Mouse (Mus musculus): Measurements from ENCODE around the gene Taf3. TPM values are rescaled to one million over a fixed set of nuclear protein-coding genes. Genes with fewer than 3 reads are reported as not detected.

The Taf3 gene
- polyA plus RNA-seq, 1 experiment from 2014 or later, result 13.9 TPM

DNA sequence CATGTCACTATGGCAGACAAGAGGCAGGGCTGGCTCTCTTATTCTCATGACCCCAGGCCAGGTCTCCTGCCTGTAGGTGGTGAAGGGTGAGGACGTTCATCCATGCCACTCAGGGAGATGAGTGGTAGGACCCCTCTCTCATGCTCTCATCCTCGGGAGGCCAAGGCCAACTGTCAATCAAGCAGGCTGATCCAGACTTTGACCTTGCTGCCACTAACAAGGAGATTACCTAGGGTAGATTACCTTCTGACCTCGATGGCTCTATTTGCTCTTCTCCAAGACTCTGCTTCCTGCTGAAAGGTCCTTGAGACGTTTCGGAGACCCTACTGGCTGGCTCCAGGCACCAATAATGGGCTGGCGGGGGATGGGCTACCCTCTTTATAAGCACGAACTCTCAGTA is 26.1 kb upstream of the Taf3 start:
- no peak for ATAC-seq
- 88% methylated on average over 7 of the region's 7 CpGs for WGBS

DNA sequence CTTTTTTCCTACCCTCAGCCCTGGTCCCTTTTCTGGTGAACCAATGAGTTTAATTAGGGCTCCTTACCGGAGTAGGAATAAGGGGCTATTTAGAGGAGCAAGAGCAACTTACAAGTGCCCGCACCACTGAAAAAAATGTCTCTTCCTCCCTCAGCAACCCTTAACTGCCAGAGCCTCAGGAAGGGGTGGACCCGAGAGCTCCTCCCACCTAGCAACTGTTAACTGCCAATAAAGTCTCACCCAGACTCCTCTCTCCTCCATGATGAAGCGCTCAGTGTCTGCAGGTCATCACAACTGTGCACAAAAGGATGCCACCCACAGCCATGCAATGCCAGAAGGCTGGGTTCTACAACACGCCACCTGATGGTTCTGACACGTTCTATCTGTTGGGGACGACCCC is 23.4 kb upstream of the Taf3 start:
- Histone ChIP-seq H3K9ac (ENCODE audit: low read depth, low read length) (no peak overlapping the region), H3K27ac (ENCODE audit: low read length) (no peak overlapping the region), H3K27me3 (ENCODE audit: control insufficient read depth, insufficient read depth, low read depth, low read length) (no peaks in the 10 kb centered on the region), H3K4me2 (ENCODE audit: low read length) (no peak overlapping the region), H3K4me1 (ENCODE audit: control insufficient read depth, insufficient read depth, low read length) (peaks cover 2% of the 10 kb centered on the region), H3K9me3 (replicated peaks; ENCODE audit: control insufficient read depth, low read length, poor library complexity, severe bottlenecking) (no peaks in the 10 kb centered on the region), H3K4me3 (ENCODE audit: low read depth, low read length) (no peak overlapping the region), H3K36me3 (ENCODE audit: control insufficient read depth, insufficient read depth, low read length) (peaks cover 9% of the 10 kb centered on the region)
- WGBS, result 93% methylated on average over 7 of the region's 7 CpGs
- ATAC-seq, result no peak

More for the DNA sequence above, 26.1 kb upstream of the Taf3 start:
- Histone ChIP-seq H3K4me3 (ENCODE audit: low read depth, low read length) (no peak overlapping the region), H3K27me3 (ENCODE audit: control insufficient read depth, insufficient read depth, low read depth, low read length) (no peaks in the 10 kb centered on the region), H3K27ac (ENCODE audit: low read length) (no peak overlapping the region), H3K36me3 (ENCODE audit: control insufficient read depth, insufficient read depth, low read length) (0 out of 2 replicates have a peak, but pooled peaks cover 2% of the 10 kb centered on the region), H3K4me1 (ENCODE audit: control insufficient read depth, insufficient read depth, low read length) (peaks cover 21% of the 10 kb centered on the region), H3K9me3 (replicated peaks; ENCODE audit: control insufficient read depth, low read length, poor library complexity, severe bottlenecking) (no peaks in the 10 kb centered on the region), H3K4me2 (ENCODE audit: low read length) (no peak overlapping the region), H3K9ac (ENCODE audit: low read depth, low read length) (no peak overlapping the region)

DNA sequence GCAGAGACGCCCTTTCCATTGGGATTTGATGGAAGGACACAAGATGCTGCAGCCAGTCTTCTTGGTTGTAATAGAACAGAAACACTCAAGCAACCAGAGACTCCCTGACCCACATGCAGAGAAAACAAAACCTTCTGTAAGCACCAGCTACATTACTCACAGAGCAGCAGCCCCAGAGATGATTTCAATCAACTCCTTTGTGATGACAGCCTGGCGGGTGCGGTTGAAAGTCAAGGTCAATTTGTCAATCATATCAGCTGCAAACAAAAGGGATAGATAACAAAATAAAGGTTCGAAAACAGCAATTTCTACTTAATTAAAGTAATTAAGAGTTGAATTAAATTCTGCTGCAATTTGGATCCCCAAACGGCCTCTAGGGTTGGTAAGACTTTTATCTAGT is 10.4 kb upstream of the Taf3 start:
- Histone ChIP-seq H3K9me3 (replicated peaks; ENCODE audit: control insufficient read depth, low read length, poor library complexity, severe bottlenecking) (no peaks in the 10 kb centered on the region), H3K4me3 (ENCODE audit: low read depth, low read length) (no peak overlapping the region), H3K9ac (ENCODE audit: low read depth, low read length) (no peak overlapping the region), H3K27me3 (ENCODE audit: control insufficient read depth, insufficient read depth, low read depth, low read length) (no peaks in the 10 kb centered on the region), H3K27ac (ENCODE audit: low read length) (no peak overlapping the region), H3K4me2 (ENCODE audit: low read length) (no peak overlapping the region), H3K4me1 (ENCODE audit: control insufficient read depth, insufficient read depth, low read length) (no peaks in the 10 kb centered on the region), H3K36me3 (ENCODE audit: control insufficient read depth, insufficient read depth, low read length) (peaks cover 37% of the 10 kb centered on the region)
- 86% methylated on average over 5 of the region's 5 CpGs for WGBS
- ATAC-seq, result no peak

DNA sequence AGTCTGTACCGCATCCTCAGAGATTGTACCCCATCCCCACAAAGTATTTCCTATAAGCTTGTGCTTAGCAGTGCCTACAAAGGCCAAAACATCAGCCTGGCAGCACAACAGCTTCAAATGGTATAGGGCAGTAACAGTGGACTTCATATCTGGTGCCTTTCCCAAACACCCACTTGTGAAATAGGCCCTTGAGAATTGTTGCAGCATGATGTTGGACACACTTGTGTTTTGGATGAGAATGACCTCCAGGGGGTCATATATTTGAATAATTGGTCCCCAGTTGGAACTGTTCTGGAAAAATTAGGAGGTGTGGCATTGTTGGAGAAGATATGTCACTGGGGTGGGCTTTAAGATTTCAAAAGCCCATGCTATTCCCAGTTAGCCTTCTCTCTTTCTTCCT is 3.6 kb upstream of the Taf3 start:
- 97% methylated on average over 1 of the region's 1 CpGs for WGBS

GRCm38 (mm10) chr2:10050878-10051277 is 2.5 kb upstream of the Taf3 start:
- Histone ChIP-seq H3K9ac (ENCODE audit: low read depth, low read length) (no peak overlapping the region), H3K9me3 (replicated peaks; ENCODE audit: control insufficient read depth, low read length, poor library complexity, severe bottlenecking) (no peaks in the 10 kb centered on the region), H3K4me3 (ENCODE audit: low read depth, low read length) (no peak overlapping the region), H3K27ac (ENCODE audit: low read length) (no peak overlapping the region), H3K36me3 (ENCODE audit: control insufficient read depth, insufficient read depth, low read length) (peaks cover 15% of the 10 kb centered on the region), H3K4me1 (ENCODE audit: control insufficient read depth, insufficient read depth, low read length) (peaks cover 16% of the 10 kb centered on the region), H3K4me2 (ENCODE audit: low read length) (no peak overlapping the region), H3K27me3 (ENCODE audit: control insufficient read depth, insufficient read depth, low read depth, low read length) (no peaks in the 10 kb centered on the region)
- no peak for ATAC-seq
- 87% methylated on average over 3 of the region's 3 CpGs for WGBS

More for the DNA sequence above, 3.6 kb upstream of the Taf3 start:
- H3K27me3 ChIP-seq (ENCODE audit: control insufficient read depth, insufficient read depth, low read depth, low read length), result no peaks in the 10 kb centered on the region
- H3K9me3 ChIP-seq (replicated peaks; ENCODE audit: control insufficient read depth, low read length, poor library complexity, severe bottlenecking), result no peaks in the 10 kb centered on the region
- H3K27ac ChIP-seq (ENCODE audit: low read length), result no peak overlapping the region
- peaks cover 12% of the 10 kb centered on the region for H3K4me1 ChIP-seq (ENCODE audit: control insufficient read depth, insufficient read depth, low read length)
- no peak overlapping the region for H3K4me3 ChIP-seq (ENCODE audit: low read depth, low read length)
- no peak overlapping the region for H3K4me2 ChIP-seq (ENCODE audit: low read length)
- no peak overlapping the region for H3K9ac ChIP-seq (ENCODE audit: low read depth, low read length)
- no peak for ATAC-seq
- peaks cover 20% of the 10 kb centered on the region for H3K36me3 ChIP-seq (ENCODE audit: control insufficient read depth, insufficient read depth, low read length)

- 11% methylated on average over 10 of the region's 10 CpGs for WGBS
- H3K27ac ChIP-seq (ENCODE audit: low read length), result no peak overlapping the region
- H3K36me3 ChIP-seq (ENCODE audit: control insufficient read depth, insufficient read depth, low read length), result peaks cover 7% of the 10 kb centered on the region
- no peaks in the 10 kb centered on the region for H3K27me3 ChIP-seq (ENCODE audit: control insufficient read depth, insufficient read depth, low read depth, low read length)
- no peak for ATAC-seq
- H3K4me2 ChIP-seq (ENCODE audit: low read length), result peak overlapping the region; percentile 69
- no peaks in the 10 kb centered on the region for H3K9me3 ChIP-seq (replicated peaks; ENCODE audit: control insufficient read depth, low read length, poor library complexity, severe bottlenecking)
- 0 out of 2 replicates have a peak overlapping the region, but pooled peaks have one; percentile 54 for H3K9ac ChIP-seq (ENCODE audit: low read depth, low read length)
- H3K4me3 ChIP-seq (ENCODE audit: low read depth, low read length), result peak overlapping the region; percentile 92
- peaks cover 16% of the 10 kb centered on the region for H3K4me1 ChIP-seq (ENCODE audit: control insufficient read depth, insufficient read depth, low read length)
Measured at GRCm38 (mm10) chr2:10049456-10049855, 1.1 kb upstream of the Taf3 start.

DNA sequence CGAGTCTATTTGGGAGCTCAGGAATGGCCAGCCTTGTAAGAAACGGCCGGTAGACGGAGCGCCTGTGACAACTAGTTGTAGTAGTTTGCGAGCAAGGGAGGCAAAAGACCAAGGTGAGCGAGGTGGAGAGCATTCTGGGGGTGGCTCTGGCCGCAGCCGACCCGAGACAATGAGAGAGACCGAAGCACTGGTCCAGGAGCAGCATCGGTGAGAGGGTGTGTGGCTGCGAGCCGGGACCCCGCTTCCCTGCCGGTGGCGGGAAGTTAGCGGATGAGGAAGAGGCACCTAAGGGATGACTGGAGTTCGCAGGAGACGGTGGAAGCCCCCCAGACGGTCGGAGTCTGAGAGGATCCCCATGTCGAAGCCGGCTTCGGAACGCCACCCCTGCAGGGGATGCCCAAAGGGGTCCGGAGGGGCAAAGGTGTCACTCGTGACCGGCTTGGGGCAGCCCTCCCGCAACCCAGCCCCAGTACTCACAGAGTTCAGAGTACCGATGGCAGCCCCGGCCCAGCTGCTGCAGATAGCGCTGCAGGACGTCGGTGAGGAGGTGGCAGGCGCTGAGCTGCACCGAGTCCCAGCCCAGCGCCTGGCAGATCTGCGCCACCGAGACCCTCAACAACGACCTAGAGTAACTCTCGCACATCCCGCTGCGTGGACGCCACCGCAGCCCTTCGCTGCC is 499 bp downstream of the Taf3 start:
- Histone ChIP-seq H3K4me3 (ENCODE audit: low read depth, low read length) (peak overlapping the region; percentile 92), H3K9me3 (replicated peaks; ENCODE audit: control insufficient read depth, low read length, poor library complexity, severe bottlenecking) (no peaks in the 10 kb centered on the region), H3K9ac (ENCODE audit: low read depth, low read length) (peak overlapping the region; percentile 81), H3K27ac (ENCODE audit: low read length) (peak overlapping the region; percentile 75), H3K4me1 (ENCODE audit: control insufficient read depth, insufficient read depth, low read length) (peaks cover 16% of the 10 kb centered on the region), H3K27me3 (ENCODE audit: control insufficient read depth, insufficient read depth, low read depth, low read length) (no peaks in the 10 kb centered on the region), H3K36me3 (ENCODE audit: control insufficient read depth, insufficient read depth, low read length) (no peaks in the 10 kb centered on the region), H3K4me2 (ENCODE audit: low read length) (peak overlapping the region; percentile 86)
- ATAC-seq, result peak; percentile 85
- whole genome bisulfite sequencing, result under 1% methylated on average over 47 of the region's 47 CpGs

DNA sequence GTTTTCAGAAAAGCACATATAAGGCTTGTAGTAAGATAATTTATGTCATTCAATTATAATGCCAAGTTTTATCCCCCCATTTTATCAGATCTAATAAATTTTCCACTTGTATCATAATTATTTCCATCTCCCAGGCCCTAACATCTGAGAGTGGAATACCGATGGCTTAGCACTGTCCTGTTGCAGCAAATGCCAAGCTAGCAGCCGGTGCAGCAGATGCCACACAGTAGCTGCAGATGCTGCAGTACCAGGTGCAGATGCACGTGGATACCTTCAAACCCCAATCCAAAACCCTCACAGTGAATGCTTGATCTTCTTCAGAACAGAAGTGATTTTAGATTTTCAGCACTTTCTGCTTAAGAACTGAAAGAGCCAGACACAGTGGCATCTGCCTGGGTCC is 13.4 kb downstream of the Taf3 start:
- Histone ChIP-seq H3K4me2 (ENCODE audit: low read length) (no peak overlapping the region), H3K9ac (ENCODE audit: low read depth, low read length) (no peak overlapping the region), H3K4me3 (ENCODE audit: low read depth, low read length) (no peak overlapping the region), H3K4me1 (ENCODE audit: control insufficient read depth, insufficient read depth, low read length) (no peaks in the 10 kb centered on the region), H3K9me3 (replicated peaks; ENCODE audit: control insufficient read depth, low read length, poor library complexity, severe bottlenecking) (no peaks in the 10 kb centered on the region), H3K27ac (ENCODE audit: low read length) (no peak overlapping the region), H3K36me3 (ENCODE audit: control insufficient read depth, insufficient read depth, low read length) (peaks cover 5% of the 10 kb centered on the region; the same call in 1 of the 2 replicates), H3K27me3 (ENCODE audit: control insufficient read depth, insufficient read depth, low read depth, low read length) (no peaks in the 10 kb centered on the region)
- ATAC-seq, result no peak
- WGBS, result 85% methylated on average over 3 of the region's 3 CpGs

GRCm38 (mm10) chr2:10033684-10034083 is 14.7 kb downstream of the Taf3 start:
- Histone ChIP-seq H3K36me3 (ENCODE audit: control insufficient read depth, insufficient read depth, low read length) (no peaks in the 10 kb centered on the region), H3K27ac (ENCODE audit: low read length) (no peak overlapping the region), H3K9me3 (replicated peaks; ENCODE audit: control insufficient read depth, low read length, poor library complexity, severe bottlenecking) (no peaks in the 10 kb centered on the region), H3K4me2 (ENCODE audit: low read length) (no peak overlapping the region), H3K4me1 (ENCODE audit: control insufficient read depth, insufficient read depth, low read length) (no peaks in the 10 kb centered on the region; the same call in 1 of the 2 replicates), H3K9ac (ENCODE audit: low read depth, low read length) (no peak overlapping the region), H3K4me3 (ENCODE audit: low read depth, low read length) (no peak overlapping the region), H3K27me3 (ENCODE audit: control insufficient read depth, insufficient read depth, low read depth, low read length) (no peaks in the 10 kb centered on the region)
- WGBS, result 69% methylated on average over 4 of the region's 4 CpGs
- no peak for ATAC-seq

Measured in midbrain, embryonic 16.5 days (tissue).